Mouse (Mus musculus) embryonic facial prominence, embryonic 10.5 days (tissue): ENCODE results near the gene Hs6st2. TPM values are rescaled to one million over a fixed set of nuclear protein-coding genes. Genes with fewer than 3 reads are reported as not detected.
A peak's percentile ranks its signal among the peaks of the same experiment; 100 is the strongest.

Experiments used
- DNase-seq: peaks from one replicate; pipeline ENCODE4 v3.0.0-alpha.2; 2017; ENCODE audit warnings: low spot score
- H3K27ac ChIP-seq: fragments of 300-500 bp; sonication (generic); replicated peaks from 2 replicates; pipeline ENCODE4 v1.5.1; 2016; ENCODE audit warnings: mild to moderate bottlenecking
- H3K27me3 ChIP-seq: fragments of 300-500 bp; sonication (generic); replicated peaks from 2 replicates; pipeline ENCODE4 v1.6.1; 2016; ENCODE audit warnings: low read depth, mild to moderate bottlenecking; ENCODE audit not compliant: poor library complexity, severe bottlenecking
- H3K36me3 ChIP-seq: fragments of 300-500 bp; sonication (generic); replicated peaks from 2 replicates; pipeline ENCODE4 v1.6.1; 2016; ENCODE audit warnings: mild to moderate bottlenecking, moderate library complexity
- H3K4me1 ChIP-seq: fragments of 300-500 bp; sonication (generic); 2 replicates; pipeline ENCODE4 v1.6.1; 2016
- H3K4me3 ChIP-seq: fragments of 300-500 bp; sonication (generic); 2 replicates; pipeline ENCODE4 v1.5.1; 2016; ENCODE audit warnings: mild to moderate bottlenecking, moderate library complexity
- H3K9me3 ChIP-seq: fragments of 300-500 bp; sonication (generic); 2 replicates; pipeline ENCODE4 v1.6.1; 2016; ENCODE audit warnings: mild to moderate bottlenecking
- WGBS: fragments of 180-500 bp; shearing (Covaris S2); methylation state at CpG from one replicate; pipeline ENCODE4 v1.1.7; 2016; 5-methylcytosine and 5-hydroxymethylcytosine counted together
- polyA plus RNA-seq: library from polyadenylated mRNA; unstranded; fragments of >200 nt; fragmentation: Nextera tagmentation; extraction: Ambion mirVana; gene quantifications from 2 replicates; pipeline ENCODE4 v1.2.1, GENCODE M21; 2016

Gene Hs6st2
- polyA plus RNA-seq, 1 experiment from 2014 or later, result 25.9 TPM

GRCm38 (mm10) chrX:51431706-51432105, 249.9 kb downstream of the Hs6st2 start:
- Histone ChIP-seq H3K4me3 (no peak overlapping the region), H3K27ac (no peak overlapping the region), H3K27me3 (peaks cover 9% of the 10 kb centered on the region; the same call in 1 of the 2 replicates), H3K36me3 (no peaks in the 10 kb centered on the region), H3K9me3 (no peaks in the 10 kb centered on the region), H3K4me1 (no peaks in the 10 kb centered on the region)
- DNase-seq, result no peak
- WGBS, result 71% methylated on average over 3 of the region's 3 CpGs

- H3K9me3 ChIP-seq, result no peaks in the 10 kb centered on the region
- 77% methylated on average over 5 of the region's 5 CpGs for WGBS
- no peaks in the 10 kb centered on the region for H3K4me1 ChIP-seq
- DNase-seq, result no peak
- H3K4me3 ChIP-seq, result no peak overlapping the region
- no peaks in the 10 kb centered on the region for H3K36me3 ChIP-seq
- peaks cover 27% of the 10 kb centered on the region; the same call in 1 of the 2 replicates for H3K27me3 ChIP-seq
- H3K27ac ChIP-seq, result no peak overlapping the region
Measured at GRCm38 (mm10) chrX:51425031-51425430, 256.6 kb downstream of the Hs6st2 start.

- peaks cover 26% of the 10 kb centered on the region for H3K27me3 ChIP-seq
- no peaks in the 10 kb centered on the region for H3K4me1 ChIP-seq
- H3K36me3 ChIP-seq, result no peaks in the 10 kb centered on the region
- 77% methylated on average over 2 of the region's 2 CpGs for WGBS
- H3K27ac ChIP-seq, result no peak overlapping the region
- DNase-seq, result no peak
- no peaks in the 10 kb centered on the region for H3K9me3 ChIP-seq
- H3K4me3 ChIP-seq, result no peak overlapping the region
Measured at GRCm38 (mm10) chrX:51410289-51410688, 271.4 kb downstream of the Hs6st2 start.

DNA sequence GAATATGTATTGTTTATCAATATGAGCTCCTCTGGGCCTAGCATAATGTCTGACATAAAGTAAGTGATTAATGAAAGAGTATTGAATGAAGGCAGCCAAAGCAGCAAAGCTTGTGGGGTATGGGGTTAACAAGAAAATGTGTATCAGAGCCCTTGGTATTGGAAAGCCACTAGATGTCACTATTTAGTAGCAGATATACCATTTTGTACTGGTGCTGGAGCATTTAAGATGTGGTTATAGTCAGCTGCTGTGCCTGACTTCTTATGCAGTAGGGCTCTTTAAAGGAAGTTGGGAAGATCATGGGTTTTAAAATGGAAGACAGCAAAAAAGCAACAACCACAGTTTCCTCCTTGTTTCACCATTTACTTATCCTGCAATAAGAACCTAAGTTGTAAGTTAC, 284.2 kb downstream of the Hs6st2 start:
- no peak for DNase-seq
- H3K9me3 ChIP-seq, result no peaks in the 10 kb centered on the region

DNA sequence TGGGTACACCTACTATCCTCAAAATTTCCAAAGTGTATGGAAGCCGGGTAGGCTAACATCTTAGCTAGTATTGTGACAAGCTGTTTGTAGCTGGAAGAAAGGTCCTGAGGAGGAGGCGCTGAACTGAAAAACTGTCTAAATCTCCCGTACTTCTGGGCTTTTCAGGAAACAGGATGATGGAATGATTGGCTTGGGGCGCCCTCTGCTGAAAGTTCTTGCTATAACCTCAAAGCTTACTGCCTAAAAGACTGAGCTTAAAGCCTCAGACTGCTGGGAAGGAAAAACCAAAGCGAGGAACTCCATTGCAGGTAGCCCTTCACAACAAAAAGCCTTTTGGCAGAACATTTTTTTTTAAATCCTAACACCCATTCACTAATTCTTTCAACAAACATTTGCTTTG, 307.0 kb downstream of the Hs6st2 start:
- Histone ChIP-seq H3K9me3 (no peaks in the 10 kb centered on the region), H3K4me3 (no peak overlapping the region), H3K36me3 (no peaks in the 10 kb centered on the region), H3K27ac (no peak overlapping the region), H3K27me3 (peaks cover 36% of the 10 kb centered on the region), H3K4me1 (no peaks in the 10 kb centered on the region)
- 16% methylated on average over 5 of the region's 5 CpGs for WGBS
- DNase-seq, result peak; percentile 74

More for the DNA sequence above, 284.2 kb downstream of the Hs6st2 start:
- no peak overlapping the region for H3K4me3 ChIP-seq
- no peaks in the 10 kb centered on the region for H3K36me3 ChIP-seq
- no peaks in the 10 kb centered on the region for H3K4me1 ChIP-seq
- H3K27ac ChIP-seq, result no peak overlapping the region
- peaks cover 17% of the 10 kb centered on the region for H3K27me3 ChIP-seq

- Histone ChIP-seq H3K27ac (no peak overlapping the region), H3K4me1 (no peaks in the 10 kb centered on the region), H3K36me3 (no peaks in the 10 kb centered on the region), H3K27me3 (peaks cover 36% of the 10 kb centered on the region), H3K9me3 (no peaks in the 10 kb centered on the region), H3K4me3 (no peak overlapping the region)
- DNase-seq, result peak; percentile 48
- WGBS, result 47% methylated on average over 5 of the region's 5 CpGs
Measured at GRCm38 (mm10) chrX:51372477-51373239, 309.0 kb downstream of the Hs6st2 start.

- Histone ChIP-seq H3K9me3 (no peaks in the 10 kb centered on the region), H3K4me3 (no peak overlapping the region), H3K27ac (no peak overlapping the region), H3K36me3 (no peaks in the 10 kb centered on the region), H3K4me1 (no peaks in the 10 kb centered on the region), H3K27me3 (peaks cover 13% of the 10 kb centered on the region; the same call in 1 of the 2 replicates)
- 85% methylated on average over 1 of the region's 1 CpGs for WGBS
- DNase-seq, result no peak
Measured at GRCm38 (mm10) chrX:51349682-51350081, 332.0 kb downstream of the Hs6st2 start.

- 78% methylated on average over 3 of the region's 3 CpGs for WGBS
- Histone ChIP-seq H3K4me3 (no peak overlapping the region), H3K27ac (no peak overlapping the region), H3K9me3 (no peaks in the 10 kb centered on the region), H3K36me3 (no peaks in the 10 kb centered on the region), H3K4me1 (no peaks in the 10 kb centered on the region), H3K27me3 (peaks cover 20% of the 10 kb centered on the region)
- DNase-seq, result no peak
Measured at GRCm38 (mm10) chrX:51343595-51343994, 338.1 kb downstream of the Hs6st2 start.

Other genes with a start within 250 kb of the Hs6st2 start
- not detected in 2 replicates for gene Usp26, start 119.4 kb upstream of the Hs6st2 start, polyA plus RNA-seq